Mouse (Mus musculus) activated CD4-positive, CD25-positive, alpha-beta regulatory T cell, adult 4 months (primary cell): ENCODE results near the gene Ablim1. TPM values are rescaled to one million over a fixed set of nuclear protein-coding genes. Genes with fewer than 3 reads are reported as not detected.

Experiments used
- ATAC-seq: one replicate; pipeline ENCODE4 v1.8.0; 2017
- polyA plus RNA-seq, 2 experiments: library from polyadenylated mRNA; unstranded; fragments of 100-300 nt; shearing (Covaris generic); gene quantifications; one replicate each; pipeline ENCODE4 v1.2.1; 2017

The Ablim1 gene
- polyA plus RNA-seq, 2 experiments from 2014 or later = 268 to 273 TPM

- ATAC-seq = no peak
Measured at GRCm38 (mm10) chr19:57340900-57341742, 26.4 kb upstream of the Ablim1 start.

GRCm38 (mm10) chr19:57339281-57339864 is 24.7 kb upstream of the Ablim1 start:
- no peak for ATAC-seq

- no peak for ATAC-seq
Measured at GRCm38 (mm10) chr19:57335135-57335534, 20.4 kb upstream of the Ablim1 start.

GRCm38 (mm10) chr19:57333356-57333755 is 18.6 kb upstream of the Ablim1 start:
- no peak for ATAC-seq

- ATAC-seq = no peak
Measured at GRCm38 (mm10) chr19:57331237-57331636, 16.5 kb upstream of the Ablim1 start.

- no peak for ATAC-seq
Measured at GRCm38 (mm10) chr19:57330309-57330708, 15.6 kb upstream of the Ablim1 start.

- no peak for ATAC-seq
Measured at GRCm38 (mm10) chr19:57328792-57329191, 14.1 kb upstream of the Ablim1 start.

GRCm38 (mm10) chr19:57328269-57328668 is 13.6 kb upstream of the Ablim1 start:
- no peak for ATAC-seq

- ATAC-seq = peak; percentile 61
Measured at GRCm38 (mm10) chr19:57327679-57328078, 13.0 kb upstream of the Ablim1 start.

- ATAC-seq = peak; percentile 40
Measured at GRCm38 (mm10) chr19:57325748-57326300, 11.1 kb upstream of the Ablim1 start.

- no peak for ATAC-seq
Measured at GRCm38 (mm10) chr19:57323087-57323486, 8.4 kb upstream of the Ablim1 start.

- no peak for ATAC-seq
Measured at GRCm38 (mm10) chr19:57322491-57322890, 7.8 kb upstream of the Ablim1 start.

GRCm38 (mm10) chr19:57321839-57322238 is 7.1 kb upstream of the Ablim1 start:
- no peak for ATAC-seq

GRCm38 (mm10) chr19:57320656-57321382 is 6.1 kb upstream of the Ablim1 start:
- ATAC-seq = no peak

- no peak for ATAC-seq
Measured at GRCm38 (mm10) chr19:57316597-57316996, 1.9 kb upstream of the Ablim1 start.

- no peak for ATAC-seq
Measured at GRCm38 (mm10) chr19:57315013-57315565, 370 bp upstream of the Ablim1 start.

GRCm38 (mm10) chr19:57313891-57314345 is 801 bp downstream of the Ablim1 start:
- ATAC-seq = no peak

- ATAC-seq = no peak
Measured at GRCm38 (mm10) chr19:57313226-57313625, 1.5 kb downstream of the Ablim1 start.

- ATAC-seq = no peak
Measured at GRCm38 (mm10) chr19:57309980-57310379, 4.7 kb downstream of the Ablim1 start.

- ATAC-seq = no peak
Measured at GRCm38 (mm10) chr19:57306601-57307000, 8.1 kb downstream of the Ablim1 start.

- ATAC-seq = no peak
Measured at GRCm38 (mm10) chr19:57305972-57306371, 8.7 kb downstream of the Ablim1 start.

- ATAC-seq = no peak
Measured at GRCm38 (mm10) chr19:57304666-57305065, 10.1 kb downstream of the Ablim1 start.

GRCm38 (mm10) chr19:57301961-57302395 is 12.7 kb downstream of the Ablim1 start:
- ATAC-seq = no peak
